Mouse (Mus musculus) midbrain, embryonic 16.5 days (tissue): ENCODE measurements around the gene Nlrc5. TPM values are rescaled to one million over a fixed set of nuclear protein-coding genes. Genes with fewer than 3 reads are reported as not detected.
A peak's percentile ranks its signal among the peaks of the same experiment; 100 is the strongest.

Source experiments
- ATAC-seq: fragments of 200-750 bp; cut with Nextera tagmentation; 2 replicates; pipeline ENCODE4 v1.8.0; 2017; ENCODE audit warnings: moderate TSS enrichment
- H3K27ac ChIP-seq: fragments of 300-500 bp; sonication (generic); 2 replicates; pipeline ENCODE4 v1.5.1; 2014; ENCODE audit warnings: mild to moderate bottlenecking, low read length, mixed read lengths
- H3K27me3 ChIP-seq: fragments of 300-500 bp; sonication (generic); 2 replicates; pipeline ENCODE4 v1.6.1; 2014; ENCODE audit warnings: low read depth, low read length, mixed read lengths; ENCODE audit not compliant: control insufficient read depth, insufficient read depth
- H3K36me3 ChIP-seq: fragments of 300-500 bp; sonication (generic); 2 replicates; pipeline ENCODE4 v1.6.1; 2014; ENCODE audit warnings: mild to moderate bottlenecking, low read length, moderate library complexity, mixed read lengths; ENCODE audit not compliant: control insufficient read depth, insufficient read depth
- H3K4me1 ChIP-seq: fragments of 300-500 bp; sonication (generic); 2 replicates; pipeline ENCODE4 v1.6.1; 2014; ENCODE audit warnings: mild to moderate bottlenecking, low read length, mixed read lengths; ENCODE audit not compliant: control insufficient read depth, insufficient read depth
- H3K4me2 ChIP-seq: fragments of 300-500 bp; sonication (generic); 2 replicates; pipeline ENCODE4 v1.6.1; 2014; ENCODE audit warnings: mild to moderate bottlenecking, low read length, mixed read lengths
- H3K4me3 ChIP-seq: fragments of 300-500 bp; sonication (generic); 2 replicates; pipeline ENCODE4 v1.5.1; 2014; ENCODE audit warnings: low read depth, mild to moderate bottlenecking, low read length, moderate library complexity, mixed read lengths
- H3K9ac ChIP-seq: fragments of 300-500 bp; sonication (generic); 2 replicates; pipeline ENCODE4 v1.6.1; 2014; ENCODE audit warnings: low read depth, low read length, mixed read lengths
- H3K9me3 ChIP-seq: fragments of 300-500 bp; sonication (generic); replicated peaks from 2 replicates; pipeline ENCODE4 v1.6.1; 2014; ENCODE audit warnings: mild to moderate bottlenecking, low read length, mixed read lengths; ENCODE audit not compliant: control insufficient read depth, poor library complexity, severe bottlenecking
- WGBS: fragments of 180-500 bp; shearing (Covaris S2); extraction: QIAGEN DNeasy Blood & Tissue Kit; methylation state at CpG from one replicate; pipeline ENCODE4 v1.1.7; 2014; 5-methylcytosine and 5-hydroxymethylcytosine counted together
- polyA plus RNA-seq: library from polyadenylated mRNA; unstranded; fragments of >200 nt; fragmentation: Nextera tagmentation; extraction: Ambion mirVana; gene quantifications from 2 replicates; pipeline ENCODE4 v1.2.1, GENCODE M21; 2015

The Nlrc5 gene
- polyA plus RNA-seq, 1 experiment from 2014 or later = 0.49 TPM

- Histone ChIP-seq H3K27ac (no peak overlapping the region), H3K27me3 (no peaks in the 10 kb centered on the region), H3K9me3 (no peaks in the 10 kb centered on the region), H3K9ac (no peak overlapping the region), H3K4me1 (no peaks in the 10 kb centered on the region), H3K4me3 (no peak overlapping the region), H3K4me2 (no peak overlapping the region), H3K36me3 (no peaks in the 10 kb centered on the region)
- WGBS = 93% methylated on average over 3 of the region's 3 CpGs
- no peak for ATAC-seq
These were observed 88.3 kb downstream of the Nlrc5 start for GRCm38 (mm10) chr8:94522482-94522881.

DNA sequence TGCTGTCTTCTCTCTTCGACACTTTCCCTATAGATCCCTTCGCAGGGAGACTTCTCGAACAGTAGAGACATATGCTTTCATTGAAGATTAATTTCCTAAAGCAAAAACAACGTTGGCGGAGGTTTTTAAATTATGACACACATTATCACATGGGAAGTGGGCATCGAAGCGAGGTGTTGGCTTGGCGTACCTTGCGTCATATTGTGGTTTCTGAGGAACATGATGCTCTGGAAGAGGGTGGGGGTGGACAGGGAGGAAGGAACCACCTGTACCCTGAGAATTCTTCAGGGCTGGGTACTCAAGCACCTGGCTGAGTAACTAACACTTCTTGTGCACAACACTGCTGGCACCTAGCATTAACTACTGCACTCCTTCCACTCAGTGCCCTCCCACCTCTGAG is 90.4 kb downstream of the Nlrc5 start:
- no peak overlapping the region for H3K4me3 ChIP-seq
- H3K36me3 ChIP-seq = no peaks in the 10 kb centered on the region
- no peak overlapping the region for H3K27ac ChIP-seq
- H3K27me3 ChIP-seq = no peaks in the 10 kb centered on the region
- no peak overlapping the region for H3K4me2 ChIP-seq
- H3K4me1 ChIP-seq = no peaks in the 10 kb centered on the region
- WGBS = 86% methylated on average over 9 of the region's 9 CpGs
- H3K9me3 ChIP-seq = no peaks in the 10 kb centered on the region
- no peak overlapping the region for H3K9ac ChIP-seq
- ATAC-seq = no peak

DNA sequence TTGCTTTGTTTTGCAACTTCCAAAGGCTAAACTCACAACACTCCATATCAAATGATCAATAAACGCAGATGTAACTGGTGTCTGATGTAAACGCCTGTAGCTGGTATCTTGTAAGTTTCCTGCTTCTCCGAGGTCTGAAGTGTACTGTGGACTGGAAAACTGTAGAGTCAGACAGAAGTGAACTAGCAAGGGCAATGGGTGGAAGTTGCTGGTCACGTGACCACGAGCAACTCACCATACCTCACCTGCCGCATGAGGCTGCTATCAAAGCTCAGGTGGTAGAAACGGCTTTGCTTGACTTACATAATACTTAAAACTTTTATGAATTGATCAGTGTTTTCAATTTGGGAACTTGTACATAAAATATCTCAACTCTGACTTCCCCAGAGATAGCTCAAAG is 93.0 kb downstream of the Nlrc5 start:
- Histone ChIP-seq H3K4me3 (no peak overlapping the region), H3K4me2 (no peak overlapping the region), H3K9ac (no peak overlapping the region), H3K36me3 (no peaks in the 10 kb centered on the region), H3K9me3 (no peaks in the 10 kb centered on the region), H3K27ac (no peak overlapping the region), H3K4me1 (peaks cover 4% of the 10 kb centered on the region; the same call in 1 of the 2 replicates), H3K27me3 (no peaks in the 10 kb centered on the region)
- 86% methylated on average over 7 of the region's 7 CpGs for WGBS
- ATAC-seq = no peak

DNA sequence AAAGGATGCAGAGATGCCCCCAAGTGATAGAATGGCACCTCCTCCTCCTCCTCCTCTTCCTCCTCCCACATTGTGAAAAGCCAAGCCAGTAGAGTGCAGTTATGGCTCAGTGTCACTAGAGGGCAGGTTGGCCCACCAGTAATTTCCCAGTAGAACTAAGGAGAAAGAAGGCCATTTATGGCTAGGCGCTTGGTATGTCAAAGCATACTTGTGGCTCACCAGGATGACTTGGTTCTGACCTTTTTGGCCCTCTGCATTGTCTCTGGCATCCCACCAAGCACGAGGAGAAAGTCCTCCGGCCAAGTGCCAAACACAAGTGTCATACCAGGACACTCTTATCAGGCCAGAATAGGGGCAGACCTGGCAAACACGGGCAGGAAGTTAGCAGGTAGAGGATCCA is 94.1 kb downstream of the Nlrc5 start:
- WGBS = 40% methylated on average over 4 of the region's 4 CpGs
- H3K9me3 ChIP-seq = no peaks in the 10 kb centered on the region
- H3K4me1 ChIP-seq = peaks cover 6% of the 10 kb centered on the region; the same call in 1 of the 2 replicates
- H3K36me3 ChIP-seq = no peaks in the 10 kb centered on the region
- no peaks in the 10 kb centered on the region for H3K27me3 ChIP-seq
- ATAC-seq = no peak
- H3K9ac ChIP-seq = no peak overlapping the region
- no peak overlapping the region for H3K4me3 ChIP-seq
- no peak overlapping the region for H3K4me2 ChIP-seq
- no peak overlapping the region for H3K27ac ChIP-seq

GRCm38 (mm10) chr8:94529875-94530274 is 95.7 kb downstream of the Nlrc5 start:
- Histone ChIP-seq H3K4me2 (no peak overlapping the region), H3K4me1 (peaks cover 14% of the 10 kb centered on the region; the same call in 1 of the 2 replicates), H3K9ac (no peak overlapping the region), H3K27me3 (peaks cover 4% of the 10 kb centered on the region; the same call in 1 of the 2 replicates), H3K36me3 (no peaks in the 10 kb centered on the region), H3K4me3 (no peak overlapping the region), H3K27ac (no peak overlapping the region), H3K9me3 (no peaks in the 10 kb centered on the region)
- ATAC-seq = no peak
- WGBS = 75% methylated on average over 4 of the region's 4 CpGs

DNA sequence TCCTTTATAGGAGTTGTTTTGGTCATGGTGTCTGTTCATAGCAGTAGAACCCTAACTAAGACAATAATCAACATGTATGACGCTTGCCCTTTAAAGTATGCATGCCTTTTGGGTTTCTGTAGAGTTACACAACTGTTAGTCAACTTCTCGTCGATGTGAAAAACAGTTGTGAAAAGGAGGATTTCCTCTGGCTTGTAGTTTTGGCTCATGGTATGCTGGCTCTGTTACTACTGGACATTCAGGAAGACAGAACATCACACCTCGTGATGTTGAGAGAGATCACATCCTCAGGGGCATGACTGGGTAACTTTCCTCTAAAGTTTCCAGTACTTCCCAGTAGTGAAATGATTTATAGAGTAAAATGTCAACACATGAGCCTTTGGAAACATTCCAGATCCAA is 96.5 kb downstream of the Nlrc5 start:
- Histone ChIP-seq H3K36me3 (no peaks in the 10 kb centered on the region), H3K27me3 (peaks cover 5% of the 10 kb centered on the region; the same call in 1 of the 2 replicates), H3K27ac (no peak overlapping the region), H3K9me3 (no peaks in the 10 kb centered on the region), H3K9ac (no peak overlapping the region), H3K4me1 (peaks cover 14% of the 10 kb centered on the region; the same call in 1 of the 2 replicates), H3K4me2 (no peak overlapping the region), H3K4me3 (no peak overlapping the region)
- no peak for ATAC-seq
- WGBS = 90% methylated on average over 4 of the region's 4 CpGs

GRCm38 (mm10) chr8:94532000-94532399 is 97.8 kb downstream of the Nlrc5 start:
- Histone ChIP-seq H3K4me3 (peak overlapping the region; percentile 62), H3K4me1 (peaks cover 14% of the 10 kb centered on the region; the same call in 1 of the 2 replicates), H3K9ac (peak overlapping the region; percentile 81), H3K27ac (peak overlapping the region; percentile 60), H3K4me2 (peak overlapping the region; percentile 69), H3K36me3 (no peaks in the 10 kb centered on the region), H3K27me3 (peaks cover 6% of the 10 kb centered on the region; the same call in 1 of the 2 replicates), H3K9me3 (no peaks in the 10 kb centered on the region)
- WGBS = 0% methylated on average over 8 of the region's 8 CpGs
- 0 out of 2 replicates have a peak, but pooled peaks have one; percentile 16 for ATAC-seq

DNA sequence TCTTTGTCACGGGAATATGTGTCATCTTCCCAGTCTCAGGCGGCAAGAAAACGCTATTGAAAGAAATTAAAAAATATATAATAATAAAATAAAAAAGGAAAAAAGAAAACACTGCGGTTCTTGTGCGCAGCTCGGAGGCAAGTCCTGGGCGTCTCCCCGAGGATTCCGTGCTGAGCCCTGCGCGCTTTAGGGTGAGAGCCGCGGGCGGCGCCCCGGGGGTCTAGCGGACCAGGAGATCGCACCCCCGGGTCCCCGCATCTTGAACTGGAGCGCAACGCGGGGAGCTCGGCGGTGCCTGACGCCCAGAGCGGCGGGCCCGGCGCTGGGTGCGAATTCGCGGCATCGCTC is 98.3 kb downstream of the Nlrc5 start:
- Histone ChIP-seq H3K9ac (peak overlapping the region; percentile 81), H3K4me3 (peak overlapping the region; percentile 62), H3K27me3 (peaks cover 6% of the 10 kb centered on the region; the same call in 1 of the 2 replicates), H3K4me1 (peaks cover 14% of the 10 kb centered on the region; the same call in 1 of the 2 replicates), H3K4me2 (peak overlapping the region; percentile 69), H3K9me3 (no peaks in the 10 kb centered on the region), H3K36me3 (no peaks in the 10 kb centered on the region), H3K27ac (peak overlapping the region; percentile 14)
- ATAC-seq = peak; percentile 9; the same call in 1 of the 2 replicates
- under 1% methylated on average over 29 of the region's 34 CpGs for WGBS

GRCm38 (mm10) chr8:94532873-94533671 is 98.9 kb downstream of the Nlrc5 start, which contains the start of gene Cpne2:
Gene Cpne2 (plus strand): TSS chr8:94532990.
- H3K4me1 ChIP-seq = peaks cover 14% of the 10 kb centered on the region; the same call in 1 of the 2 replicates
- peak within 1 kb of the TSS; percentile 81 for H3K9ac ChIP-seq
- WGBS = under 1% methylated on average over 73 of the region's 81 CpGs
- peak within 1 kb of the TSS; percentile 60 for H3K27ac ChIP-seq
- no peaks in the 10 kb centered on the region for H3K36me3 ChIP-seq
- peak; percentile 73 for ATAC-seq
- peak within 1 kb of the TSS; percentile 62 for H3K4me3 ChIP-seq
- peak within 1 kb of the TSS; percentile 69 for H3K4me2 ChIP-seq
- peaks cover 6% of the 10 kb centered on the region; the same call in 1 of the 2 replicates for H3K27me3 ChIP-seq
- H3K9me3 ChIP-seq = no peaks in the 10 kb centered on the region
